Mouse (Mus musculus): ENCODE data around the gene Sec22b. TPM values are rescaled to one million over a fixed set of nuclear protein-coding genes. Genes with fewer than 3 reads are reported as not detected.

The Sec22b gene
- total RNA-seq, 2 experiments from 2014 or later = 41.5 to 51.7 TPM

DNA sequence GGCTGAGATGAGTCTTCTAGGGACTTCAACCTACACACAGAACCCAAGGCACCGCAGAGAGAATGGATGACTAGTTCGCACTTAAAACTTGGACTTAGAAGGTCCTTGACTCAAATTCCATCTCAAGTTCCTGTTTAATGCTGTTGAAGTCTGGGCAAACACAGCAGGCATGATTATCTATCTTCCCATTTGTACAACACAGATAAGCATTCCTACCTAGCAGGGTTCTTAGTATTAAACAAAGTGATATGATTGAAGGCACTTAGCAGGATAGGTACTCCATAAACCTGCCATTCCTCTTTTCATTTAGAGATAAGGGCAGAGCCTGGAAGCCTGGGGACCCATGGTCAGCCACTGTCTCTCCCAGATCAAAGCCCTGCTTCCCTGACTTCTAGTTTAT, 67.2 kb downstream of the Sec22b start:
- ATAC-seq (replicated peaks; ENCODE audit: low FRiP score, low TSS enrichment, poor library complexity, severe bottlenecking) = no peak

DNA sequence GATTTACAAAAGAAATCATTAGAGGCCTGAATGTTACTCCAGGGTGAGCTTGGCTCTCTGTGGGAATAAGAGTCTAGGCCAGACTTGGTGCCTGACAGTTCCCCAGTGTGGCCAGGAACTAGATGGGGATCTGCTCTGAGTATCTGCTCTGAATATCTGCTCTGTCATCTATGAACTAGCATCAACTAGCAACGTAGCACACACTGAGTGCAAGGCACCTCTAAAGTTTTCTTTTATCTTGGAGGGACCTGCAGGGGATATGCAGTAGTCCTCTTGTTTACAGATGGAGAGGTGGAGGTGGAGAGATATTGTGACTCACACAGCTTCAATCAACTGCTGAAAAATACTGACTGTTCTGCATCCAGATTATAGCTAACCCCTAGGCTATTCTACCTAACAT, 68.0 kb downstream of the Sec22b start:
- peak; percentile 26; the same call in 1 of the 2 replicates for ATAC-seq (replicated peaks; ENCODE audit: low FRiP score, low TSS enrichment, poor library complexity, severe bottlenecking)

- peak; percentile 62 for ATAC-seq (replicated peaks; ENCODE audit: low FRiP score, low TSS enrichment, poor library complexity, severe bottlenecking)
Observed at GRCm38 (mm10) chr3:97971117-97971516, 70.1 kb downstream of the Sec22b start.

DNA sequence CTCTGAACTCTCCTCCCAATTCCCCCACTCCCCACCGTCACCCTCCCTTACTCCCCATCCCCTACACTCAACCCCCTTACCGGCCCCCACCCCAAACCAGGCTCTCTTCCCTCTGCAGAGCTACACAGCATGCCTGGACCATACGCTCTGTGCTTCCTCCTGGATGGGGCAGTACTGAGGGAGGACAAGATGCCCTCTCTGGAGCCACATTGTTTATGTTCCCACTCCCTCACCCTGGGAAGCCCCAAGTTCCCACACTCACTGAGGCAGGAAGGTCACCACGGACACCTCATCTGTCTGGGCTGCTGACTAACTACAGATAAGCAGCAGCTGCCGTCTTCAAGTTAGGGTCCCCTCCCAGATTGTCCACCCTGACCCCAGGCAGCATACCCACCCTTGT, 71.2 kb downstream of the Sec22b start:
- ATAC-seq (replicated peaks; ENCODE audit: low FRiP score, low TSS enrichment, poor library complexity, severe bottlenecking) = no peak

DNA sequence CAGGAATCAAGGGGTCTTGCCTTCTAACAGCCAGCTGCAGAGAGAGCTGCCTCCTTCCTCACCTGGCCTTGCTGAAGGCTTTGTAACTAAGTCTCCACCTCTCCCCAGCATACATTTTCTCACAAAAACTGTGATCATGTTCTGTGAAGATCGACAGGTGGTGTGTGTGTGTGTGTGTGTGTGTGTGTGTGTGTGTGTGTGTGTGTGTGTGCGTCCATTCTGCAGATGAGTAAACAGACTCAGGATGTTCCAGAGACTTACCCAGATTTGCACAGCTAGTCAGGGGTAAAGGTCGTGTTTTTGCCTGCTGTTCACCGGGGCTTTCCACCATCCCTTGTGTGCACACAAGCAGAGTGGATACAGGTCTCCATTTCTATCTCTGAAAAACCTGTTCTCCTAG, 71.7 kb downstream of the Sec22b start:
- ATAC-seq (replicated peaks; ENCODE audit: low FRiP score, low TSS enrichment, poor library complexity, severe bottlenecking) = no peak

Other genes starting within 250 kb of the Sec22b start
- gene Prkab2, start 243.0 kb upstream of the Sec22b start, total RNA-seq (2014; fragmentation: Nextera tagmentation) = 3.2 and 5.4 TPM in 2 replicates
- gene Prkab2, start 243.0 kb upstream of the Sec22b start, total RNA-seq (2017) = 1.6 and 1.9 TPM in 2 replicates
- gene Gm17651, start 226.5 kb upstream of the Sec22b start, total RNA-seq (2014; fragmentation: Nextera tagmentation) = not detected in 2 replicates
- gene Gm17651, start 226.5 kb upstream of the Sec22b start, total RNA-seq (2017) = not detected in 2 replicates
- 0.96 and 1.5 TPM in 2 replicates for gene Pde4dip, start 12.5 kb upstream of the Sec22b start, total RNA-seq (2014; fragmentation: Nextera tagmentation)
- 1.2 and 3.4 TPM in 2 replicates for gene Pde4dip, start 12.5 kb upstream of the Sec22b start, total RNA-seq (2017)
- 36.0 and 55.9 TPM in 2 replicates for gene Notch2, start 112.3 kb downstream of the Sec22b start, total RNA-seq (2014; fragmentation: Nextera tagmentation)
- gene Notch2, start 112.3 kb downstream of the Sec22b start, total RNA-seq (2017) = 33.4 TPM in 2 replicates